Mouse (Mus musculus) kidney, embryonic 16.5 days (tissue): ENCODE measurements around the gene Igf1r. TPM values are rescaled to one million over a fixed set of nuclear protein-coding genes. Genes with fewer than 3 reads are reported as not detected.

Experiments used
- ATAC-seq: fragments of 200-750 bp; cut with Nextera tagmentation; 2 replicates; pipeline ENCODE4 v1.8.0; 2017; ENCODE audit warnings: moderate TSS enrichment; ENCODE audit not compliant: low FRiP score, low TSS enrichment
- H3K27ac ChIP-seq: fragments of 300-500 bp; sonication (generic); 2 replicates; pipeline ENCODE4 v1.5.1; 2014; ENCODE audit warnings: low read length
- H3K27me3 ChIP-seq: fragments of 300-500 bp; sonication (generic); 2 replicates; pipeline ENCODE4 v1.6.1; 2014; ENCODE audit warnings: low read length, control low read depth, mixed read lengths; ENCODE audit not compliant: insufficient read depth
- H3K36me3 ChIP-seq: fragments of 300-500 bp; sonication (generic); 2 replicates; pipeline ENCODE4 v1.6.1; 2014; ENCODE audit warnings: low read length, control low read depth, mixed read lengths; ENCODE audit not compliant: insufficient read depth
- H3K4me1 ChIP-seq: fragments of 300-500 bp; sonication (generic); 2 replicates; pipeline ENCODE4 v1.6.1; 2014; ENCODE audit warnings: low read length, control low read depth, mixed read lengths; ENCODE audit not compliant: insufficient read depth
- H3K4me2 ChIP-seq: fragments of 300-500 bp; sonication (generic); replicated peaks from 2 replicates; pipeline ENCODE4 v1.6.1; 2014; ENCODE audit warnings: low read depth, low read length
- H3K4me3 ChIP-seq: fragments of 300-500 bp; sonication (generic); 2 replicates; pipeline ENCODE4 v1.5.1; 2014; ENCODE audit warnings: mild to moderate bottlenecking, low read length
- H3K9ac ChIP-seq: fragments of 300-500 bp; sonication (generic); replicated peaks from 2 replicates; pipeline ENCODE4 v1.6.1; 2014; ENCODE audit warnings: low read length
- H3K9me3 ChIP-seq: fragments of 300-500 bp; sonication (generic); 2 replicates; pipeline ENCODE4 v1.6.1; 2016; ENCODE audit warnings: low read length, control low read depth
- WGBS: fragments of 180-500 bp; shearing (Covaris S2); extraction: QIAGEN DNeasy Blood & Tissue Kit; methylation state at CpG from one replicate; pipeline ENCODE4 v1.1.7; 2014; 5-methylcytosine and 5-hydroxymethylcytosine counted together
- polyA plus RNA-seq: library from polyadenylated mRNA; unstranded; fragments of >200 nt; fragmentation: Nextera tagmentation; extraction: Ambion mirVana; gene quantifications from 2 replicates; pipeline ENCODE4 v1.2.1, GENCODE M21; 2015

Gene Igf1r
- polyA plus RNA-seq, 1 experiment from 2014 or later: 22.3 TPM

- H3K36me3 ChIP-seq: peaks cover 8% of the 10 kb centered on the region; the same call in 1 of the 2 replicates
- no peak for ATAC-seq
- no peaks in the 10 kb centered on the region; the same call in 1 of the 2 replicates for H3K9me3 ChIP-seq
- H3K4me2 ChIP-seq: no peak overlapping the region
- no peak overlapping the region for H3K9ac ChIP-seq
- peak overlapping the region; percentile 50 for H3K27ac ChIP-seq
- H3K4me3 ChIP-seq: no peak overlapping the region
- H3K4me1 ChIP-seq: peaks cover 75% of the 10 kb centered on the region
- no peaks in the 10 kb centered on the region for H3K27me3 ChIP-seq
- WGBS: 65% methylated on average over 9 of the region's 9 CpGs
These were observed 73.4 kb downstream of the Igf1r start for GRCm38 (mm10) chr7:68026076-68026475.

DNA sequence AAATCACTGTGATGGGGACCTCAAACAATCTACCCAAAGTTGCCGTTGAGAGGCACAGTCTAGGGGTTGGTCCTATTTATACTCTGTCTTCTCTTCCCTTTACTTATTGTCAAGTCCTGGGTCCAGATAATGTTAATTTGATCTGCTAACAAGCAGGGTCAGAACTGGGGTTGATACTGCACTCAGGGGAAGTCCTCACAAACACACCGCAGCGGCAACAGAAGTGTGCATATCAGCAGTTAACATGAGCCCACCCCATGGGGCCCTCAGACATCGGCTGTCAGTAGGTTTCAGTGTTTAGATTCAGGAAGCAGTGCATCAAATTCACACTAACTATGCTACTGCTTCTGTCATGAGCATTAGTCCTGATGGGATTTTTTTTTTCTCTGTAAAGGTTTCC lies 75.5 kb downstream of the Igf1r start:
- Histone ChIP-seq H3K9me3 (no peaks in the 10 kb centered on the region; the same call in 1 of the 2 replicates), H3K36me3 (peaks cover 11% of the 10 kb centered on the region; the same call in 1 of the 2 replicates), H3K27ac (no peak overlapping the region), H3K4me2 (no peak overlapping the region), H3K4me3 (no peak overlapping the region), H3K9ac (no peak overlapping the region), H3K4me1 (peaks cover 55% of the 10 kb centered on the region), H3K27me3 (no peaks in the 10 kb centered on the region)
- WGBS: 62% methylated on average over 4 of the region's 4 CpGs
- no peak for ATAC-seq

GRCm38 (mm10) chr7:68030846-68031245 lies 78.2 kb downstream of the Igf1r start:
- peaks cover 40% of the 10 kb centered on the region for H3K4me1 ChIP-seq
- no peaks in the 10 kb centered on the region for H3K27me3 ChIP-seq
- no peak overlapping the region for H3K4me3 ChIP-seq
- no peak overlapping the region for H3K9ac ChIP-seq
- 30% methylated on average over 9 of the region's 9 CpGs for whole genome bisulfite sequencing
- no peak overlapping the region for H3K27ac ChIP-seq
- H3K9me3 ChIP-seq: no peaks in the 10 kb centered on the region
- H3K36me3 ChIP-seq: 0 out of 2 replicates have a peak, but pooled peaks cover 2% of the 10 kb centered on the region
- peak; percentile 52; the same call in 1 of the 2 replicates for ATAC-seq
- H3K4me2 ChIP-seq: no peak overlapping the region

DNA sequence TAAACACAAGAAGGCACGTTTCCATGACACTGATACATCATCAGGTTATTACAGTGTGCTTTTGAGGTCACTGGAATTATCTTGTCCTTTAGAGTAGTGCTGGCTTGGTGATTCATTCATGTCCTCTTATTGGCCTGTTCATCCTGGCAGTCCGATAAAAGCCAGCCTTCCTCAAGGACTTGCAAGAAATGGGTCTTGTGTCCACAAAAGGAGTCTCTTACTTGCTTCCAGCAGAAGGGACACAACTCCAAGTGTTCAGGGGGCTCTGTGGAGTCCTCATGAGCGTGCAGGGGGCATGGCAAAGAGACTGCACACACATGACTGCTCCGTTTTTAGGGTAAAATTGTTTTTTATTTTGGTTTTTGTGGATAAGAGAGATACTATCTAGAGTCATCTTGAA lies 83.9 kb downstream of the Igf1r start:
- H3K27ac ChIP-seq: no peak overlapping the region
- H3K4me2 ChIP-seq: no peak overlapping the region
- H3K9me3 ChIP-seq: no peaks in the 10 kb centered on the region
- H3K36me3 ChIP-seq: 0 out of 2 replicates have a peak, but pooled peaks cover 2% of the 10 kb centered on the region
- WGBS: 77% methylated on average over 4 of the region's 4 CpGs
- ATAC-seq: no peak
- peaks cover 7% of the 10 kb centered on the region; the same call in 1 of the 2 replicates for H3K4me1 ChIP-seq
- H3K9ac ChIP-seq: no peak overlapping the region
- H3K4me3 ChIP-seq: no peak overlapping the region
- H3K27me3 ChIP-seq: no peaks in the 10 kb centered on the region

- WGBS: 42% methylated on average over 8 of the region's 8 CpGs
- no peak overlapping the region for H3K4me3 ChIP-seq
- no peak overlapping the region for H3K4me2 ChIP-seq
- no peak overlapping the region for H3K27ac ChIP-seq
- no peaks in the 10 kb centered on the region for H3K27me3 ChIP-seq
- H3K9ac ChIP-seq: no peak overlapping the region
- no peak for ATAC-seq
- peaks cover 10% of the 10 kb centered on the region; the same call in 1 of the 2 replicates for H3K4me1 ChIP-seq
- H3K9me3 ChIP-seq: no peaks in the 10 kb centered on the region
- no peaks in the 10 kb centered on the region for H3K36me3 ChIP-seq
These were observed 86.2 kb downstream of the Igf1r start for GRCm38 (mm10) chr7:68038846-68039245.

DNA sequence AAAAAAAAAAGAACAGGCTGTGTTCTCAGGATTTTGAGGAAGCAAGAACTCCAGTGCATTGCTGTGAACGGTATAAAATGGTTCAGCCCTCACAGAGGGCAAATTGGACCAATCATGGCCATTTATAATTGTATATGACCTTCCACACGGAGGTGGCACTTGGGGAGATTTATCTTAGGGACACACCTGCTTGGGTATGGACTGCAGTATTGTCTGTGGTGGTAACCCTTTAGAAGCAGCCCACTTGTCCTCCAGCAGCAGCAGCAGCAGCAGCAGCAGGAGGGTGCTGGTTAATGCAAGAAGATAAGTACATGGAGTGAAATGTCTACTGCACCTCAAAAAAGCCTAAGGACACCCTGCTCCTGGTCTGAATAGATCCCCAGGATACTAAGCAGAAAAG lies 86.9 kb downstream of the Igf1r start:
- Histone ChIP-seq H3K9me3 (no peaks in the 10 kb centered on the region), H3K27ac (no peak overlapping the region), H3K4me3 (no peak overlapping the region), H3K9ac (no peak overlapping the region), H3K4me1 (0 out of 2 replicates have a peak, but pooled peaks cover 7% of the 10 kb centered on the region), H3K27me3 (no peaks in the 10 kb centered on the region), H3K4me2 (no peak overlapping the region), H3K36me3 (no peaks in the 10 kb centered on the region)
- ATAC-seq: no peak
- 59% methylated on average over 2 of the region's 2 CpGs for WGBS

DNA sequence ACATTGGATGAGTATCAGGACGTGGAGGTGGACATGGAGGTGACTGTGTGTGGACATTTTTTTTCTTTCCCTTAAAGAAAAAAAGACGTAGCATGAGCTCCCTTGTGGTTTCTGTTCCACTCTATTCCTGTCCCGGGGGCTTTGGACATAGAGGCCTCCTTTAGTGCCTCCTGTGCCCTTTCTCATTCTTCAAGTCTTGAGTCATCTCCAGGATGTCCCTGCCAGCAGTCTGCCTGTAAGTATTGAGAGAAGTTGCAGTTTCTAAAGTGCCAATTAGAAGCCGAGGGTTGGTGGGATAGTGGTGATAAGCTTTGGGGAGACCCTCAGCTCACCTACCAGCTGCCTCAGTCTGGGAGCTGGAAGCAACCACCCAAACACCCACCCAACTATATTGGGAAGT lies 92.0 kb downstream of the Igf1r start:
- Histone ChIP-seq H3K4me1 (peaks cover 11% of the 10 kb centered on the region), H3K27me3 (no peaks in the 10 kb centered on the region), H3K36me3 (no peaks in the 10 kb centered on the region), H3K9ac (no peak overlapping the region), H3K4me2 (no peak overlapping the region), H3K27ac (no peak overlapping the region), H3K9me3 (no peaks in the 10 kb centered on the region), H3K4me3 (no peak overlapping the region)
- ATAC-seq: no peak
- 74% methylated on average over 4 of the region's 4 CpGs for WGBS

DNA sequence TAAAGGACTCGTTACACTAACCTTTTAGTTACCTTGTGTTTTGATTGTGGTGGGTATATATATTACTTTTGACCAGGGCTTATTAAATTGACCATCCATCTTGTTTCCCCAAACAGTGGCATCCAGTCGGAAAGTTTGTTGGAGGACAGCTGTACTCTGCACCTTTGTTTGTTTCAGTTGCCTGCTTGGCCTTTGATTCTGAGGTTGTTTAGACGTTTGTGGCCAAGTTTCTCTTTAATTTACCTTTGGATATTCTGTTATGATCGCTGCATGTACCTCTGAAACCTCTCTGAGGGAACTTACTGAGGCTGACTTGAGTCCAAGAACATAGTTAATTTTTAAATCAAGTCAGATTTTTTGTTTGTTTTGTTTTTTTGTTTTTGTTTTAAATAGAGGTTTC lies 94.5 kb downstream of the Igf1r start:
- no peaks in the 10 kb centered on the region for H3K9me3 ChIP-seq
- H3K4me3 ChIP-seq: no peak overlapping the region
- H3K4me2 ChIP-seq: no peak overlapping the region
- no peak overlapping the region for H3K9ac ChIP-seq
- H3K27ac ChIP-seq: no peak overlapping the region
- H3K27me3 ChIP-seq: no peaks in the 10 kb centered on the region
- no peak for ATAC-seq
- H3K36me3 ChIP-seq: no peaks in the 10 kb centered on the region
- 51% methylated on average over 4 of the region's 4 CpGs for WGBS
- H3K4me1 ChIP-seq: peaks cover 11% of the 10 kb centered on the region

DNA sequence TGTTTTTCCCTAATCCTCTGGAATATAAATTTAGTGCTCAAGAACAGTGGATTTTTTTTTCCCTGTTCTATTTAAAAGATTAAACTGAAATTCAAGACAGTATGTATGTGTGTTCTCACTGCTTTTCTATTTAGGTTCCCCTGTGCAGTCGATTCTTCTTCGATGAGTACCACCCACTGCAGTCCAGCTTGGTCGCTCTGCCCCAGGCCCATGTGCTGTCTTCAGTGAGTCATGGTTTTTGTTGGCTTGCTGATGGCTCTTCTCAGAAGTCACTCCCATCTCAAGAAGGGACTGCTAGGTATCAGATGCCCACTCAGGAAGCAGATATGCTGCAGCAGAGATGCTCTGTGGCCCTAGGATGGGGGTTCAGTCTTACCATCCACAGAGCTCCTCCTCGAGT lies 95.9 kb downstream of the Igf1r start:
- no peak for ATAC-seq
- Histone ChIP-seq H3K9ac (no peak overlapping the region), H3K4me3 (no peak overlapping the region), H3K36me3 (no peaks in the 10 kb centered on the region), H3K4me2 (no peak overlapping the region), H3K9me3 (no peaks in the 10 kb centered on the region), H3K27ac (no peak overlapping the region), H3K27me3 (no peaks in the 10 kb centered on the region), H3K4me1 (peaks cover 10% of the 10 kb centered on the region)
- WGBS: 50% methylated on average over 4 of the region's 4 CpGs

- H3K27ac ChIP-seq: no peak overlapping the region
- H3K4me3 ChIP-seq: no peak overlapping the region
- no peak overlapping the region for H3K4me2 ChIP-seq
- H3K9me3 ChIP-seq: no peaks in the 10 kb centered on the region
- no peak for ATAC-seq
- peaks cover 15% of the 10 kb centered on the region for H3K4me1 ChIP-seq
- H3K27me3 ChIP-seq: no peaks in the 10 kb centered on the region
- no peaks in the 10 kb centered on the region for H3K36me3 ChIP-seq
- H3K9ac ChIP-seq: no peak overlapping the region
- 86% methylated on average over 7 of the region's 7 CpGs for WGBS
These were observed 96.4 kb downstream of the Igf1r start for GRCm38 (mm10) chr7:68049048-68049447.
